Mouse (Mus musculus) spleen, adult 2 months (tissue): ENCODE measurements around the gene Tlx2.

Experiments used
- CTCF ChIP-seq: fragments of 200-500 bp; IDR thresholded peaks from 2 replicates; pipeline ENCODE4 v1.5.1; 2011; ENCODE audit warnings: mild to moderate bottlenecking, inconsistent platforms; ENCODE audit not compliant: insufficient read depth, insufficient read length, insufficient replicate concordance; ENCODE audit errors: extremely low read depth
- POLR2A ChIP-seq: fragments of 200-500 bp; IDR thresholded peaks from 2 replicates; pipeline ENCODE4 v1.6.1; 2011; ENCODE audit warnings: low read depth, low read length, inconsistent platforms

DNA sequence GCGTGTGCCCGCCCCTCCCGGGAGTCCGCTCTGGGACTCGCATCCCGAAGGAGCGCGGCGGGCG, at the start of gene Tlx2:
- TF ChIP-seq CTCF (no peak), POLR2A (no peak)
